Mouse (Mus musculus): ENCODE data around the gene Sun2.

Sun2 gene

DNA sequence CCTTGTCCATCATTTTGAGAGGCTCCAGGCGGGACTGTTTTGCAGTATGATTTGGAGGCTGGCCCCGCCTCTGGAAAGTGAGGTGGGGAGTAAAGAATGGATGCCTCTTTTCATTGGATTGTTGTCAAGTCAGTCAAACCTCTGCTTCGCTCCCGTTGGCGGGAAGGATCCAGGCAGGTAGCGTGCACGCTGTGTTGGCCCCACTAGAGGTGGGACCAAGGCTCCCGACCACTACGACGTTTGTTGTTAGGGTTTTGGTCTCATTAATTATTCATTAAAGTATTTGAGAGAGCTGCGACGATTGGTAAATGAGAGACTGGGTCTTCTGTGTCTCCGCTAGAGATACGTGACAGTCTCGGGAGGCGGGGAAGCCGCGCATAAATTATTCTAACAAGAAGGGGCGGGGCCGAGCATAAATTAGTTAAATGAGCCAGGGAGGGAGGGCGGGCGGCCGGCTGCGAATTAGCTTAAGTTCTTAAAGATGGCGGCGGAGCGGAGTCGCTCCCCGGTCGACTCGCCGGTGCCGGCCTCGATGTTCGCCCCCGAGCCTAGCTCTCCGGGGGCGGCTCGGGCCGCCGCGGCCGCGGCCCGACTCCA lies 51.8 kb downstream of the Sun2 start, which contains the start of gene Gtpbp1:
Gtpbp1 (plus strand) TSS at position 420 of the 597 bp plus-strand sequence.
- DNase-seq (ENCODE audit: low read depth, low spot score): peak; percentile 99
- no peaks in the 10 kb centered on the region for H3K27me3 ChIP-seq (ENCODE audit: control insufficient read depth, insufficient read depth, low read length, poor library complexity, severe bottlenecking)

DNA sequence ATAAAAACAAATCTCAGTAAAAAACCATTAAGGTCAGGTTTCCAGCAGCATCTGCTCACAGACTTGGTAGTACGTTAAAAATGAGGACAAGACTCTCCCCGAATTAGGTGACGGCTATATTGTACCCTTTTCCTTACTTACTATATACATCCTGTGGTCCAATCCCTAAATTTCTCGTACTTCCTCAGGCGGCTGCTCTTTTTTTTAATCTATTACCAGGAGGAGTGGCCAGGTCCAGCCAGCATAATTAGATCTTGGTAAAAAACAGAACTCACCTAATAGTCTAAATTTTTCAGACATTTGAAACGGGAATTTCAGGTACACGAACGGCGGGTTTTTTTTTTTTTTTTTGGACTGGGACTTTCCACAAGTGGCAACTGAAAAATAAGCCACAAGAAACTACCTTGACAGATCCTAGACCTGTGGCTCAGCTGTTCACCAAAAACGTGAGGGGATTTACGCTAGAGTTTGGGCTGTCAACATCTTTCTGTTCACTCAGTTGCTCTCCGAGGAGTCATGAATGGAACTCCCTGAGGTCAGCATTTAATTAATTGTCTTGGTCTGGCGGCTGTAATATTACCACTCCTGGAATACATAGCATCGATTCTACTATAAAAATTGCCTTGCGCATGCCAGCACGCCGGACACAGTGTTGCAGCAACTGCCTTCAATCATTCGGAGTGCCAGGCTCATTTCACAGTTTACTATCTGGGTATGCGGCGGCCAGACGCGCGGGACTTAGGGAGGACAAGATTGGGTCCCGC lies 52.5 kb downstream of the Sun2 start:
- no peak for DNase-seq (ENCODE audit: low read depth, low spot score)
- H3K27me3 ChIP-seq (ENCODE audit: control insufficient read depth, insufficient read depth, low read length, poor library complexity, severe bottlenecking): no peaks in the 10 kb centered on the region
- H3K36me3 ChIP-seq (ENCODE audit: control insufficient read depth, insufficient read depth, low read length, poor library complexity, severe bottlenecking): no peaks in the 10 kb centered on the region; the same call in 1 of the 2 replicates

More for the DNA sequence above, 51.8 kb downstream of the Sun2 start, which contains the start of gene Gtpbp1:
- H3K36me3 ChIP-seq (ENCODE audit: control insufficient read depth, insufficient read depth, low read length, poor library complexity, severe bottlenecking): peaks cover 3% of the 10 kb centered on the region; the same call in 1 of the 2 replicates

DNA sequence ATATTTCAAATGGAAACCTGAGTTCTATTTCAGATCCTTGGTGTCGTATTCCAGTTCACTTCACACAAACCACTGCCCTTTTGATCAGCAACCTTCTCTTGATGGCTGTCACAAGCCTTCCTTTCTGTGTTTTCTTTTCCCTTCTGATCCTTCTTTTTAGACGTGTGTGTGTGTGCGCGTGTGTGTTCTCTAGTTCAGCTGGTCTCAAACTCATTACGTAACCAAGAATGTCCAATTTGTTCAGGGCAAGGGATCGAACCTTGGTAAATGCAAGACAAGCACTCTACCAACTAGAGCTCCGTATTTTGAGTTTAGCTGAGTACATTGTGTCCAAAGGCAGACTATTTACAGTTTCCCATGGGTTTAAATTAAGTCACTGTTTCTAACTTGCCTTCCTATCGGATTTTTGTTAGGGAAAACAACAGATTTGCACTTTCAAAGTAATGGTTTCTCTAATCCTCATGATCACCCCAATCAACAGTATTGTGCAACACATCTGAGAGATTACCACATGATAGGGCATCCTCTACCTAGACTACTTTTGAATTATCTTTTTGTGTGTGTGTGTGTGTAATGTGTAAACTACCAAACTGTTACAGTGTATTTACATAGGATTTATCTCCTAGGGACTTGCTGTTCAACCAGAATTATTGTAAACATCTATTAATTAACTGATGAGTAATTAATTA lies 53.9 kb downstream of the Sun2 start:
- no peaks in the 10 kb centered on the region for H3K27me3 ChIP-seq (ENCODE audit: control insufficient read depth, insufficient read depth, low read length, poor library complexity, severe bottlenecking)
- DNase-seq (ENCODE audit: low read depth, low spot score): no peak
- H3K36me3 ChIP-seq (ENCODE audit: control insufficient read depth, insufficient read depth, low read length, poor library complexity, severe bottlenecking): no peaks in the 10 kb centered on the region

DNA sequence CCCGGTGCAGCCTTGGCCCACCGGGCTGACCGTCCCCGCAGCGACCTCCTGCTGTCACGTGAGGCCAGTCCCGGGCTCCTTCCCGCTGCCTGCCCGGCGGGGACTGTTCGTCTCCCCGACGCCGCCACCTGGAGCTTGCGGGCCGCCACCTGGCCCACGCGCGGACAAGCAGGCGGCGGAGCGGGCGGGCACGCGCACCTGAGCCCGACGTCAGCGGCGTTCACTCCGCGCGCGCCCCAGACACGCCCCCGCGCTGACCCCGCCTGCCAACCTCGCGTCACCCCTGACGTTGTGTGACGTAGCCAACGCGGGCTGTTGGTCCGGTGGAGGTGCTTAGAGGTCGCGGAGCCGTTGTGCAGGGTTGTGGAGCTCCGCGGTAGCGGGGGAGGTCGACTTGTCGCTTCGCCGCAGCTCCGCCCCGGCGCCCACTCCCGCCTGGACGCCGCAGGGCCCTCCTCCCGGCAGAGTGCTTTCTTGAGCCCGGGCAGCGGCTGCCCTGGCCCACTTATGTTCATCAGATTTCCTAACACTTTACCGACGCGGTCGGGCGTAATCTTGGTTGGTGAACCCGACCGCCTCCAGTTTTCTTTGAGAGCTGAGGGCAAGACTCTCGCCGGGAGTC lies 54.6 kb downstream of the Sun2 start, which contains the start of gene Josd1:
Josd1 (minus strand) TSS at position 274 of the 622 bp plus-strand sequence.
- peak; percentile 97 for DNase-seq (ENCODE audit: low read depth, low spot score)
- H3K27me3 ChIP-seq (ENCODE audit: control insufficient read depth, insufficient read depth, low read length, poor library complexity, severe bottlenecking): no peaks in the 10 kb centered on the region
- no peaks in the 10 kb centered on the region for H3K36me3 ChIP-seq (ENCODE audit: control insufficient read depth, insufficient read depth, low read length, poor library complexity, severe bottlenecking)

DNA sequence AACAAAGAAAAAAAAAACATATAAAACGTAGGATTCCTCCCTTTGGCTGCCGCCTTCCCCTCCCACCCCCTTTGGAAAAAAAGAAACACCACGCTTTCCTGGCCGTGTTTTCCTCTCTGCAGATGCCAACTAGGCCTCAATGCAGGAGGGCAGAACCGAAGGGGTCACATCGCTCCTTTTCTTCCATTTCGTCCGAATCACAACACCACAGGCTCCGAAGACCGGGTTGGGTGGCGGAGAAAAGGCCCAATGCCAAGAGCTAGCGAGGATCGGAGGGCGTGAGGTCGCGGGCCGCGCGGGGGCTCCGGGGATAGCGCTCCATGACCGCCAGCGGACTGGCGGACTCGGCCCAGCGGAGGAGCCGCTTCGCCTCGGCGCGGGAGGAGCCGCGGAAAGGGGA lies 55.2 kb downstream of the Sun2 start:
- Histone ChIP-seq H3K36me3 (ENCODE audit: control insufficient read depth, insufficient read depth, low read length, poor library complexity, severe bottlenecking) (peaks cover 1% of the 10 kb centered on the region; the same call in 1 of the 2 replicates), H3K27me3 (ENCODE audit: control insufficient read depth, insufficient read depth, low read length, poor library complexity, severe bottlenecking) (no peaks in the 10 kb centered on the region)
- DNase-seq (ENCODE audit: low read depth, low spot score): no peak

DNA sequence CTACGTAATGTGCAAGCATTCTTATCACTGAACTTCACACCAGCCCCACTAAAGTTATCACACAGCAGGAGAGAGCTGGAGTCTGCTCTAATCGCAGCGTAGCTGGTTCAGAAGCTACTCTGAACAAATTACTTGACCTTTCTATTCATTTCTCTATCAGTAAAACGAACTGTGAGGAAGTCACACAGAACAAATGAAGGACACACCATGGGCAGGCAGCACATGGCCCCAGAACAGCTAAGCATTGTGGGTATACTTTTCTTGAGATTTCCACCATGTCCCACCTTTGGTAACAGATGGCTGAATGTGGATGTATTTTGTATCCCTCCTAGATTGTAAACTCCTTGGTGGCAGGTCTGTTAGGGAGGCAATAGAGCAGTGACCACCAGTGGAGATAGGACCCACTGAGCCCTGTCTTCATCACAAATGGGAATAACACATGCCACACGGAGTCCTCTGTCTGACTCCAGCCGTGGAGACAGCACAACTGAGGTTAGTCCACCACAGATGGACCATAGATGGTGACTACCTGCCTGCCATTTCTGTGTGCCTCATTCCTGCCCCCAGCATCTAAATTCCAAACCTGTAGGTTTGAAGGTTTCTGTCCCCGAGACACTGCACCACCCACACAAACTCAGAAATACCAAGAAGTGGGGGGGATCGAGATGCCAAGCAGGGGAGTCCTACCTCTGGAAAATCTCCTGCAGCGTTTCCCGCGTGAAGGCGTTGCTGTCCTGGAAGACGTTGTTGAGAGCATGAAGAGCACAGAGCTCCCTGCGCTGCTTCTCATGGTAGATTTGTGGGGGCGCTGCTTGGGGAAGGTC lies 56.1 kb downstream of the Sun2 start:
- no peaks in the 10 kb centered on the region for H3K27me3 ChIP-seq (ENCODE audit: control insufficient read depth, insufficient read depth, low read length, poor library complexity, severe bottlenecking)
- H3K36me3 ChIP-seq (ENCODE audit: control insufficient read depth, insufficient read depth, low read length, poor library complexity, severe bottlenecking): peaks cover 1% of the 10 kb centered on the region; the same call in 1 of the 2 replicates
- no peak for DNase-seq (ENCODE audit: low read depth, low spot score)

DNA sequence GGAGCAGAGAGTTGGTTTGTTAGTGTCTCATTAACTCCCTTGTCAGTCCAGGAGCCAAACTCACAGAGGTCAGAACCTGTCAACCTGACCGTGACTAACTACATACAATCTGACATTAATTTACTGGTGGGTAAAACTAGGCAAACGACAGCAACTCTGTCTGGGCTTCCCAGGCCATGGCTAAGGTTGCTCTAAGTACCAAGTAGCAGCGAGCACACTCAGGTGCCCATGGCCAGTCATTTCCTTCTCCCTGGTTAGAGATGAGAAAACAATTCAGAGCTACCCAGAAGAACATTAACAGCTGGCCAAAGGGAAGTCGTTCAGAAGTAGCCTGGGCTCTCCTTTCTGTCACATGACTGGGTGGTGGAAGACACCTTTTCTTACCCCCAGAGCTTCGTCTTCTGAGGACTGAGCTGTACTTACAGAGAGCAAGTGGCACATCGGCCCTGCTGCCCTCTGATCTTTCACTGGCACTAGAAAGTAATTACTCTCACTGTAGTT lies 57.1 kb downstream of the Sun2 start:
- Histone ChIP-seq H3K27me3 (ENCODE audit: control insufficient read depth, insufficient read depth, low read length, poor library complexity, severe bottlenecking) (no peaks in the 10 kb centered on the region), H3K36me3 (ENCODE audit: control insufficient read depth, insufficient read depth, low read length, poor library complexity, severe bottlenecking) (peaks cover 1% of the 10 kb centered on the region; the same call in 1 of the 2 replicates)
- no peak for DNase-seq (ENCODE audit: low read depth, low spot score)

DNA sequence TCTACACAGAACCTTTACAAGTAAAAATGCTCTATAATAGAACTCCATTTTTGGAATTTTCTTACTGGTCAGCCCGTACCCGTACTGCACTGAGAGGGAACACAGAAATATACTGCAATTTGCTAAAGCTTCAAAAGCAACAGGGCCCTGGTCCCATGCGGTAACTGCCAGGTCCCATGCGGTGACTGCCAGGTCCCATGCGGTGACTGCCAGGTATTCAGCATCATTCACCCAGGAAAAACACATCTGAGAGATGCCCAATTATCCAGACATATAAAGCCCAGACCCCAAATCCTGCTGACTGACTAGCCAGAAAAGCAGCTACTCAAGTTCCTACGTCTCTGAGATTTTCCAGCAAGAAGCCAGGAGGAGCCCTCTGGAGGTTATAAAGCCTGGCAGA lies 57.7 kb downstream of the Sun2 start:
- H3K27me3 ChIP-seq (ENCODE audit: control insufficient read depth, insufficient read depth, low read length, poor library complexity, severe bottlenecking): no peaks in the 10 kb centered on the region
- H3K36me3 ChIP-seq (ENCODE audit: control insufficient read depth, insufficient read depth, low read length, poor library complexity, severe bottlenecking): peaks cover 1% of the 10 kb centered on the region; the same call in 1 of the 2 replicates
- no peak for DNase-seq (ENCODE audit: low read depth, low spot score)

DNA sequence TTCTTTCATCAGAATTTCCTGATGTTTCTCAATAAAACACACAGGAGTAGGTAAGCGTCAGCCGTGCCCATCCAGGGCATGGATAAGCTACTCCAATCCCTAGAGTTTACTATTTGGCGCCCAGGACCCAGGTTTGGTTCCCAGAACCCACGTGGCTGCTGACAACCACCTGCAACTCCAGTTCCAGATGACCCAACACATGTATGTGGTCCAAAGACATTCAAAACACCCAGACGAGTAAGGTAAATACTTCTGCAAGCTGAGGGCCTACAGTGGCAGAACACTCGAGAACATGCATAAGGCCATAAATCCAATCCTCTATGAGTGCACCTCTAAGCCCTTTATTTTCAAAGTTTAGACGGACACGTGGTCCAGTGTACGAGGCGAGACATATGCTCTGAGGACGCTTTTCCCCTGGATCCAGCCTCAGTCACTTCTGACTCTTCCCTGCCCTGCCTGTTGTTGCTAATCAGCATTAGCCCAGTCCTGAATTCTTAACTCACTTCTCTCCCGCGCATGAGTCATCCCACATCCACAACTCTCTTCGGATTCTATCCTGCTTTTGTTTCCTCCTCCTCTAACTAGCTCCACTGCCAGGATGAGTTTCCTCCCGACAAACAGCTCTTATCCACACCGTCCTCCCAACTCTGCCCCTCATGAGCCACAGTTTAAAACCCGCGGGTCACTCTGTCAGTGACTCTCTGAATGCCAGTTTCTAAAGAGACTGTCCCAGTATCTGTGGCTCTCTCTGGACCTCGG lies 58.5 kb downstream of the Sun2 start:
- peaks cover 1% of the 10 kb centered on the region; the same call in 1 of the 2 replicates for H3K36me3 ChIP-seq (ENCODE audit: control insufficient read depth, insufficient read depth, low read length, poor library complexity, severe bottlenecking)
- H3K27me3 ChIP-seq (ENCODE audit: control insufficient read depth, insufficient read depth, low read length, poor library complexity, severe bottlenecking): no peaks in the 10 kb centered on the region
- DNase-seq (ENCODE audit: low read depth, low spot score): no peak

DNA sequence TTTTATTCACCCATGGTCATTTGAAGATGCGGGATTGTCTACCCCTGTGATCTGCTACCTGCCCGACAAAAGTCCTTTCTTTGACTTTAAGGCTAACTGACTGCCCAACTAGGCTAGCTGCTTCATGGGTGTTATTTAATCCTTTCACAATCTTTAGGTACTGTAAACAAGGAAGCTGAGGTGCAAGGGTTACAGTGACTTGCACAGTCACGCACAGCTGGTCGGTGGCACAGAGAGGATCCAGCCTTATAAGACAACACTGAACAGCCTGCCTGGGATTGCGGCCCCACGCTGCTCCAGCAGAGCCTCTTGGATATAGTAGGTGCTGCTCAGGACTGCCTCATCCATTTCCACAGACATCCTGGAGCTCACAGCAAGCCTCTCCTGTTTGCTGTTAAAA lies 59.2 kb downstream of the Sun2 start:
- no peaks in the 10 kb centered on the region for H3K27me3 ChIP-seq (ENCODE audit: control insufficient read depth, insufficient read depth, low read length, poor library complexity, severe bottlenecking)
- H3K36me3 ChIP-seq (ENCODE audit: control insufficient read depth, insufficient read depth, low read length, poor library complexity, severe bottlenecking): peaks cover 1% of the 10 kb centered on the region; the same call in 1 of the 2 replicates
- no peak for DNase-seq (ENCODE audit: low read depth, low spot score)

DNA sequence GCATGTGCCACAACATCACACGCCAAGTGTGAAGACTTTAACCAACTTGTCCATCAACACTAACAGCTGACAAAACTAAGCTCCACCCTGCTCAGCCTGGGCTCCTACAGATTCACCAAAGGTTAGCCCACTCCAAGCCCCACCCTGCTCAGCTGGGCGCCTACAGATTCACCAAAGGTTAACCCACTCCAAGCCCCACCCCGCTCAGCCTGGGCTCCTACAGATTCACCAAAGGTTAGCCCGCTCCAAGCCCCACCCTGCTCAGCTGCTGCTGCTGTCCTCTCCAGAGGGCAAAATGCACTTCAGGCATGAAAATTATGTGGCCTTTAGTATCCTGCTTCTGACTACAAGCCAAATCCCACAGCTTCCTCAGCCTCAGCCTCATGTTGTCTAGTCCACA lies 60.4 kb downstream of the Sun2 start:
- DNase-seq (ENCODE audit: low read depth, low spot score): no peak
- peaks cover 1% of the 10 kb centered on the region; the same call in 1 of the 2 replicates for H3K36me3 ChIP-seq (ENCODE audit: control insufficient read depth, insufficient read depth, low read length, poor library complexity, severe bottlenecking)
- H3K27me3 ChIP-seq (ENCODE audit: control insufficient read depth, insufficient read depth, low read length, poor library complexity, severe bottlenecking): no peaks in the 10 kb centered on the region

DNA sequence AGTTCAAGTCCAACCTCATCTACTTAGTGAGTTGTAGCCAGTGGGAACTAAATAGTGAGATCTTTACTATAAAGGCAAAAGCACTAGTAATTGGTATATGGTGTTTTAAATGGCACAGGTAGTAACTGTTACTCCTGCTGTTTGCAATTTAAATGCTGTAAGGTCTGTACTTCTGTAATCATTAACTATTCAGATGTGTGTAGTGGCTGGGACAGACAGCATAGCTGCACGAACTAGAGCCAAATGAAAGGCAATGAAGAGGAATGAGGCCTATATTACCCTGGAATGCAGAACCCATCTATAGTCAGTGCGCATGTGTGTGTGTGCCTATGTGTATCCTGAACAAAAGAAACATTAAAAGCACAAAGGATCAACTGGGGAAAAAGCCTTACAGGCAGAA lies 64.4 kb downstream of the Sun2 start:
- no peaks in the 10 kb centered on the region for H3K27me3 ChIP-seq (ENCODE audit: control insufficient read depth, insufficient read depth, low read length, poor library complexity, severe bottlenecking)
- H3K36me3 ChIP-seq (ENCODE audit: control insufficient read depth, insufficient read depth, low read length, poor library complexity, severe bottlenecking): peaks cover 12% of the 10 kb centered on the region
- DNase-seq (ENCODE audit: low read depth, low spot score): no peak
